Mouse (Mus musculus): ENCODE measurements at regions not wholly inside any gene's neighbourhood (a gene's known extent, or its start where the extent isn't known, plus 50 kb on each side); places are given as distances from the start of the nearest gene placed in this dataset.

GRCm38 (mm10) chr9:122629171-122629904 is 117.8 kb upstream of the Topaz1 start:
- DNase-seq: peak in 1 of 2 experiments; percentile 46

- no peak for DNase-seq
Observed at GRCm38 (mm10) chr9:122631793-122632192, 115.4 kb upstream of the Topaz1 start.

- DNase-seq: no peak
Observed at GRCm38 (mm10) chr9:122633484-122633883, 113.7 kb upstream of the Topaz1 start.

GRCm38 (mm10) chr9:122635138-122635964 is 111.8 kb upstream of the Topaz1 start:
- DNase-seq: peak; percentile 44 to 56

- DNase-seq: no peak
Observed at GRCm38 (mm10) chr9:122637591-122637990, 109.6 kb upstream of the Topaz1 start.

- no peak for DNase-seq
Observed at GRCm38 (mm10) chr9:122639239-122639638, 107.9 kb upstream of the Topaz1 start.

GRCm38 (mm10) chr9:122642913-122643312 is 104.2 kb upstream of the Topaz1 start:
- DNase-seq: no peak

GRCm38 (mm10) chr9:122645569-122645968 is 101.6 kb upstream of the Topaz1 start:
- no peak for DNase-seq

GRCm38 (mm10) chr9:122650862-122651261 is 96.3 kb upstream of the Topaz1 start:
- no peak for DNase-seq

- DNase-seq: no peak
Observed at GRCm38 (mm10) chr9:122655583-122655982, 91.6 kb upstream of the Topaz1 start.

GRCm38 (mm10) chr9:122660050-122660449 is 87.1 kb upstream of the Topaz1 start:
- peak in 1 of 2 experiments; percentile 27 for DNase-seq

GRCm38 (mm10) chr9:122666978-122667645 is 80.0 kb upstream of the Topaz1 start:
- no peak for DNase-seq

- no peak for DNase-seq
Observed at GRCm38 (mm10) chr9:122667646-122667981, 79.5 kb upstream of the Topaz1 start.

GRCm38 (mm10) chr9:122673777-122674176 is 73.4 kb upstream of the Topaz1 start:
- no peak for DNase-seq

- no peak for DNase-seq
Observed at GRCm38 (mm10) chr9:122678001-122678696, 69.0 kb upstream of the Topaz1 start.

GRCm38 (mm10) chr9:122687170-122687569 is 60.0 kb upstream of the Topaz1 start:
- DNase-seq: peak in 1 of 2 experiments; percentile 45

GRCm38 (mm10) chr9:122691879-122692278 is 55.3 kb upstream of the Topaz1 start:
- no peak for DNase-seq

GRCm38 (mm10) chr9:122695724-122696123 is 51.4 kb upstream of the Topaz1 start:
- DNase-seq: no peak

Data from layer of hippocampus, postnatal 36 days (tissue).